Mouse (Mus musculus): ENCODE data around the gene N4bp2.
"Not testable (repeated sequence)": the region's sequence is repeated elsewhere in the genome, so short reads cannot be mapped to it uniquely, and the experiment has no call there.

N4bp2 gene

GRCm38 (mm10) chr5:65763088-65763915, at the start of gene N4bp2:
Gene N4bp2 (plus strand): TSS chr5:65763521.
- peak; percentile 63 to 68 for DNase-seq (ENCODE audit: low spot score in 2 of 2)

- DNase-seq (ENCODE audit: low spot score in 2 of 2), result no peak
Observed at GRCm38 (mm10) chr5:65715084-65715483, 48.2 kb upstream of the N4bp2 start.

- no peak for DNase-seq (ENCODE audit: low spot score in 2 of 2)
Observed at GRCm38 (mm10) chr5:65717063-65717902, 46.0 kb upstream of the N4bp2 start.

- DNase-seq (ENCODE audit: low spot score in 2 of 2), result not testable (repeated sequence)
Observed at GRCm38 (mm10) chr5:65717903-65718211, 45.5 kb upstream of the N4bp2 start.

GRCm38 (mm10) chr5:65718368-65718767, 45.0 kb upstream of the N4bp2 start:
- DNase-seq (ENCODE audit: low spot score in 2 of 2), result no peak

GRCm38 (mm10) chr5:65724311-65725054, 38.8 kb upstream of the N4bp2 start:
- peak; percentile 30 to 45 for DNase-seq (ENCODE audit: low spot score in 2 of 2)

- no peak for DNase-seq (ENCODE audit: low spot score in 2 of 2)
Observed at GRCm38 (mm10) chr5:65731173-65732007, 31.9 kb upstream of the N4bp2 start.

- DNase-seq (ENCODE audit: low spot score in 2 of 2), result no peak
Observed at GRCm38 (mm10) chr5:65735601-65736000, 27.7 kb upstream of the N4bp2 start.

- DNase-seq (ENCODE audit: low spot score in 2 of 2), result no peak
Observed at GRCm38 (mm10) chr5:65739366-65739765, 24.0 kb upstream of the N4bp2 start.

- no peak for DNase-seq (ENCODE audit: low spot score in 2 of 2)
Observed at GRCm38 (mm10) chr5:65746908-65747307, 16.4 kb upstream of the N4bp2 start.

GRCm38 (mm10) chr5:65748386-65748785, 14.9 kb upstream of the N4bp2 start:
- no peak for DNase-seq (ENCODE audit: low spot score in 2 of 2)

GRCm38 (mm10) chr5:65748880-65749279, 14.4 kb upstream of the N4bp2 start:
- DNase-seq (ENCODE audit: low spot score in 2 of 2), result no peak

- DNase-seq (ENCODE audit: low spot score in 2 of 2), result no peak
Observed at GRCm38 (mm10) chr5:65752021-65752420, 11.3 kb upstream of the N4bp2 start.

- DNase-seq (ENCODE audit: low spot score in 2 of 2), result no peak
Observed at GRCm38 (mm10) chr5:65755859-65756258, 7.5 kb upstream of the N4bp2 start.

- no peak for DNase-seq (ENCODE audit: low spot score in 2 of 2)
Observed at GRCm38 (mm10) chr5:65757110-65757509, 6.2 kb upstream of the N4bp2 start.

GRCm38 (mm10) chr5:65760041-65760440, 3.3 kb upstream of the N4bp2 start:
- no peak for DNase-seq (ENCODE audit: low spot score in 2 of 2)

- no peak for DNase-seq (ENCODE audit: low spot score in 2 of 2)
Observed at GRCm38 (mm10) chr5:65760599-65760998, 2.7 kb upstream of the N4bp2 start.

- no peak for DNase-seq (ENCODE audit: low spot score in 2 of 2)
Observed at GRCm38 (mm10) chr5:65761020-65761419, 2.3 kb upstream of the N4bp2 start.

GRCm38 (mm10) chr5:65761921-65762320, 1.4 kb upstream of the N4bp2 start:
- DNase-seq (ENCODE audit: low spot score in 2 of 2), result no peak

- no peak for DNase-seq (ENCODE audit: low spot score in 2 of 2)
Observed at GRCm38 (mm10) chr5:65762686-65763085, 635 bp upstream of the N4bp2 start.

All from frontal cortex, postnatal 36 days (tissue).